Mouse (Mus musculus) liver, embryonic 14.5 days (tissue): ENCODE measurements around the gene Wdr46. TPM values are rescaled to one million over a fixed set of nuclear protein-coding genes. Genes with fewer than 3 reads are reported as not detected.

Experiments used
- ATAC-seq: fragments of 200-750 bp; cut with Nextera tagmentation; 2 replicates; pipeline ENCODE4 v1.8.0; 2017; ENCODE audit warnings: moderate number of reproducible peaks, mild to moderate bottlenecking, moderate library complexity; ENCODE audit not compliant: insufficient read depth
- DNase-seq, 3 experiments: peaks; one replicate each; pipeline ENCODE4 v3.0.0-alpha.2; 2012 to 2013; ENCODE audit warnings: low read depth in 3 of 3, low spot score in 3 of 3
- H3K27ac ChIP-seq: fragments of 300-500 bp; sonication (generic); 2 replicates; pipeline ENCODE4 v1.5.1; 2014; ENCODE audit warnings: moderate library complexity, mild to moderate bottlenecking, control low read depth, inconsistent platforms
- H3K27me3 ChIP-seq: fragments of 300-500 bp; sonication (generic); 2 replicates; pipeline ENCODE4 v1.6.1; 2014; ENCODE audit warnings: mild to moderate bottlenecking, low read length, moderate library complexity; ENCODE audit not compliant: control insufficient read depth, insufficient read depth
- H3K36me3 ChIP-seq: fragments of 300-500 bp; sonication (generic); replicated peaks from 2 replicates; pipeline ENCODE4 v1.6.1; 2014; ENCODE audit warnings: low read depth; ENCODE audit not compliant: control insufficient read depth, insufficient read depth
- H3K4me1 ChIP-seq, 2 experiments: fragments of 200-500 bp in 1 of 2; fragments of 300-500 bp in 1 of 2; sonication (generic) in 1 of 2; replicated peaks; 2 replicates each; pipeline ENCODE4 v1.6.1; 2012 to 2014; ENCODE audit warnings: antibody characterized with exemption in 1 of 2, inconsistent platforms in 1 of 2, low read length in 1 of 2; ENCODE audit not compliant: control insufficient read depth in 2 of 2, insufficient read depth in 2 of 2
- H3K4me2 ChIP-seq: fragments of 300-500 bp; sonication (generic); 2 replicates; pipeline ENCODE4 v1.6.1; 2014; ENCODE audit warnings: low read depth, mild to moderate bottlenecking, control low read depth, moderate library complexity
- H3K4me3 ChIP-seq, 2 experiments: fragments of 200-500 bp in 1 of 2; fragments of 300-500 bp in 1 of 2; sonication (generic) in 1 of 2; 2 replicates each; pipeline ENCODE4 v1.5.1; 2012 to 2014; ENCODE audit warnings: low read depth in 2 of 2, low read length in 2 of 2, mild to moderate bottlenecking in 2 of 2, control low read depth in 1 of 2, inconsistent platforms in 1 of 2, moderate library complexity in 1 of 2; ENCODE audit not compliant: insufficient read depth in 1 of 2
- H3K9ac ChIP-seq: fragments of 300-500 bp; sonication (generic); replicated peaks from 2 replicates; pipeline ENCODE4 v1.6.1; 2014; ENCODE audit warnings: mild to moderate bottlenecking, control low read depth, moderate library complexity
- H3K9me3 ChIP-seq: fragments of 300-500 bp; sonication (generic); 2 replicates; pipeline ENCODE4 v1.6.1; 2016; ENCODE audit warnings: low read length, mixed read lengths; ENCODE audit not compliant: control insufficient read depth
- CTCF ChIP-seq: IDR thresholded peaks from 2 replicates; pipeline ENCODE4 v1.5.1; 2016; ENCODE audit warnings: antibody characterized with exemption, low read depth, control low read depth
- EP300 ChIP-seq: IDR thresholded peaks from 2 replicates; pipeline ENCODE4 v1.6.1; 2016; ENCODE audit warnings: antibody characterized with exemption, low read depth
- WGBS: fragments of 180-500 bp; shearing (Covaris S2); extraction: QIAGEN DNeasy Blood & Tissue Kit; methylation state at CpG from one replicate; pipeline ENCODE4 v1.1.7; 2014; ENCODE audit not compliant: insufficient replicate concordance; 5-methylcytosine and 5-hydroxymethylcytosine counted together
- polyA plus RNA-seq, 2 experiments: library from polyadenylated mRNA; depleted of rRNA in 1 of 2; stranded (reverse) in 1 of 2; unstranded in 1 of 2; fragments of >200 nt; fragmentation: Nextera tagmentation in 1 of 2; extraction: Ambion mirVana in 1 of 2; gene quantifications; 2 replicates each; pipeline versions ENCODE4 v1.2.1 to v1.2.3; 2012 to 2014

Wdr46 gene
- polyA plus RNA-seq, 2 experiments = 8.0 to 18.9 TPM

GRCm38 (mm10) chr17:33908331-33909076, 32.0 kb upstream of the Wdr46 start:
- Histone ChIP-seq H3K4me2 (peak overlapping the region; percentile 98), H3K27me3 (no peaks in the 10 kb centered on the region), H3K4me1 (peaks cover 14 to 17% of the 10 kb centered on the region in 2 experiments), H3K27ac (peak overlapping the region; percentile 87), H3K9me3 (no peaks in the 10 kb centered on the region), H3K9ac (peak overlapping the region; percentile 98), H3K4me3 (peak overlapping the region; percentile 73 to 97), H3K36me3 (peaks cover 20% of the 10 kb centered on the region)
- no peak for TF ChIP-seq EP300
- TF ChIP-seq CTCF = no peak
- DNase-seq (no peak), ATAC-seq (peak; percentile 57)
- WGBS = 1% methylated on average over 42 of the region's 44 CpGs

GRCm38 (mm10) chr17:33909077-33909868, 31.2 kb upstream of the Wdr46 start, which contains the start of gene Daxx:
Daxx (plus strand) TSS chr17:33909414.
- Histone ChIP-seq H3K4me2 (peak within 1 kb of the TSS; percentile 98), H3K27me3 (no peaks in the 10 kb centered on the region), H3K4me1 (peaks cover 6 to 15% of the 10 kb centered on the region in 2 experiments), H3K4me3 (peak within 1 kb of the TSS; percentile 73 to 97), H3K36me3 (peaks cover 27% of the 10 kb centered on the region), H3K9me3 (no peaks in the 10 kb centered on the region), H3K27ac (peak within 1 kb of the TSS; percentile 87), H3K9ac (peak within 1 kb of the TSS; percentile 98)
- under 1% methylated on average over 68 of the region's 68 CpGs for WGBS
- TF ChIP-seq EP300 (no peak), CTCF (no peak)
- peak; percentile 92 to 93 (median 92) for DNase-seq
- peak; percentile 93 for ATAC-seq

GRCm38 (mm10) chr17:33909869-33910250, 30.6 kb upstream of the Wdr46 start:
- peaks cover 7 to 15% of the 10 kb centered on the region in 2 experiments for H3K4me1 ChIP-seq
- ATAC-seq (0 out of 2 replicates have a peak, but pooled peaks have one; percentile 1), DNase-seq (no peak)
- peak overlapping the region; percentile 98 for H3K9ac ChIP-seq
- peak overlapping the region; percentile 73 to 97 for H3K4me3 ChIP-seq
- peaks cover 27% of the 10 kb centered on the region for H3K36me3 ChIP-seq
- H3K27me3 ChIP-seq = no peaks in the 10 kb centered on the region
- peak overlapping the region; percentile 87 for H3K27ac ChIP-seq
- WGBS = 0% methylated on average over 14 of the region's 14 CpGs
- TF ChIP-seq EP300 = no peak
- TF ChIP-seq CTCF = no peak
- peak overlapping the region; percentile 98 for H3K4me2 ChIP-seq
- H3K9me3 ChIP-seq = no peaks in the 10 kb centered on the region

- Histone ChIP-seq H3K9me3 (no peaks in the 10 kb centered on the region), H3K27me3 (no peaks in the 10 kb centered on the region), H3K4me1 (peaks cover 11 to 18% of the 10 kb centered on the region in 2 experiments), H3K4me2 (peak overlapping the region; percentile 98), H3K27ac (no peak overlapping the region), H3K9ac (peak overlapping the region; percentile 98), H3K4me3 (peak overlapping the region; percentile 73 to 97), H3K36me3 (peaks cover 27% of the 10 kb centered on the region)
- 42% methylated on average over 11 of the region's 11 CpGs for WGBS
- DNase-seq (no peak), ATAC-seq (no peak)
- TF ChIP-seq CTCF (peak; percentile 52), EP300 (no peak)
Observed at GRCm38 (mm10) chr17:33910346-33911051, 30.0 kb upstream of the Wdr46 start.
